Mouse (Mus musculus): ENCODE data around the gene Nrd1. TPM values are rescaled to one million over a fixed set of nuclear protein-coding genes. Genes with fewer than 3 reads are reported as not detected.

The Nrd1 gene
- polyA plus RNA-seq, 1 experiment from 2014 or later: 57.2 TPM

DNA sequence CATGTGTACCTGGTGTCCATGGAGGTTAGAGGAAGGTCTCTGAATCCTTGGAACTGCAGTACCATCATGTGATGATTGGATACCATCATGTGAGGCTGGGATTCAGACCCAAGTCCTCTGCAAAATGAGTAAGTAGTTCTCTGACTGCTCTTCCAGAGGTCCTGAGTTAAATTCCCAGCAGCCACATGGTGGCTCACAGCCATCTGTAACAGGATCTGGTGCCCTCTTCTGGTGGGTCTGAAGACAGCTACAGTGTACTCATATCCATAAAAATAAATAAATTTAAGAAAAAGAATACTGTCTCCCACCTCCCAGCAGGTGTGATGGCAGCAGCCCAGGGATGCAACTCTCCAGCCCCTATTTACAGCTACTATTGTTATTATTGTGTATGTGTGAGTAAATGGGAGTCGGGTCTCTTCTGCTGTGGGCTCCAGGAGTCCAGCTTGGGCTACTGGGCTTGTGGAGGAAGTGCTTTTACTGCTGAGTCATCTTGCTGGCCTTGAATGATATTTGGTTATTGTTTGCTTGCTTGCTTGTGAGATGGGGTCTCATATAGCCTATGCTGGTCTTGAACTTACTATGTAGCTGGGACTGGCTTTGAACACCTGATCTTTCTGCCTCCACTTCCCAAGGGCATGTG is 13.5 kb upstream of the Nrd1 start:
- Histone ChIP-seq H3K9ac (ENCODE audit: low read depth, low read length) (no peak overlapping the region), H3K27ac (ENCODE audit: low read depth, low read length) (no peak overlapping the region), H3K4me1 (ENCODE audit: control insufficient read depth, insufficient read depth, low read length) (no peaks in the 10 kb centered on the region), H3K36me3 (ENCODE audit: control insufficient read depth, insufficient read depth, low read length) (no peaks in the 10 kb centered on the region), H3K9me3 (ENCODE audit: control insufficient read depth, low read length) (no peaks in the 10 kb centered on the region), H3K4me3 (ENCODE audit: low read length) (no peak overlapping the region), H3K4me2 (replicated peaks; ENCODE audit: low read depth, low read length) (no peak overlapping the region), H3K27me3 (ENCODE audit: control insufficient read depth, insufficient read depth, low read length) (no peaks in the 10 kb centered on the region)
- 91% methylated on average over 1 of the region's 1 CpGs for WGBS
- ATAC-seq (ENCODE audit: low FRiP score, low TSS enrichment): no peak

DNA sequence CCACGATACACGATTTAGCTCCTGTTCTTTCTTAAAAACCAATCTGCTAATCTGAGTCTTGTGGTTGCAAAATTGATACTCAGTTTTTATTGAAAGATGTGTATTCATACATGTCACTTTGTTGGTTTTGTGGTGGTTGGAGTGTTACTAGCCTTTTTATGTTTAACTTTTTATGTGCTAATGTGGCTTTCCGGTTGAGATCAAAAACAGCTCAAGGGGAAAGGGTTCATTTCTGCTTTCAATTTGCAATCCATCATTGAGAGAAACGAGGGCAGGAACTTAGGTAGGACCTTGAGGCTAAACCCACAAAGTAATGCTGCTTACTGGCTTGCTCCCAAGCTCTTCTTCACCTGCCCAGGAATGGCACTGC is 13.0 kb upstream of the Nrd1 start:
- H3K27me3 ChIP-seq (ENCODE audit: control insufficient read depth, insufficient read depth, low read length): no peaks in the 10 kb centered on the region
- WGBS: 74% methylated on average over 4 of the region's 4 CpGs
- no peak for ATAC-seq (ENCODE audit: low FRiP score, low TSS enrichment)

DNA sequence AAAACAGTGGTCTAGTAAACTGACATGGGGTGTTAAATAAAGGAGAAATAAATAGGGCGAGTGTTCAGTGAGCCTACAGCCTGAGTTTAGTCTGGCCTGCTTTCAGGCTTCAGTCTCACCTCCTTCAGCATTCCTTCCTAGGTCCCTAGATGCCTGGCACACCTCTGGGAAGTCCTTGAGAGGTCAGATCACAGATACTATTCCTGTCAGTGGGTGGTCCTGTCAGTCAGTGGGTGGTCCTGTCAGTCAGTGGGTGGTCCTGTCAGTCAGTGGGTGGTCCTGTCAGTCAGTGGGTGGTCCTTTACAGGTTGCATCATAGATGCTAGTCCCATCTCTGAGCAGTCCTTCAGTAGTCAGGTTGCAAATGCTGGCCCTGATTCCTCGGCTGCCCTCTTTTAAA is 11.0 kb upstream of the Nrd1 start:
- Histone ChIP-seq H3K27ac (ENCODE audit: low read depth, low read length) (no peak overlapping the region), H3K9me3 (ENCODE audit: control insufficient read depth, low read length) (no peaks in the 10 kb centered on the region), H3K27me3 (ENCODE audit: control insufficient read depth, insufficient read depth, low read length) (no peaks in the 10 kb centered on the region), H3K4me2 (replicated peaks; ENCODE audit: low read depth, low read length) (no peak overlapping the region), H3K36me3 (ENCODE audit: control insufficient read depth, insufficient read depth, low read length) (no peaks in the 10 kb centered on the region), H3K4me3 (ENCODE audit: low read length) (no peak overlapping the region), H3K4me1 (ENCODE audit: control insufficient read depth, insufficient read depth, low read length) (no peaks in the 10 kb centered on the region), H3K9ac (ENCODE audit: low read depth, low read length) (no peak overlapping the region)
- WGBS: 76% methylated on average over 2 of the region's 2 CpGs
- ATAC-seq (ENCODE audit: low FRiP score, low TSS enrichment): no peak

More for the DNA sequence above, 13.0 kb upstream of the Nrd1 start:
- no peak overlapping the region for H3K4me3 ChIP-seq (ENCODE audit: low read length)
- no peaks in the 10 kb centered on the region for H3K9me3 ChIP-seq (ENCODE audit: control insufficient read depth, low read length)
- no peak overlapping the region for H3K4me2 ChIP-seq (replicated peaks; ENCODE audit: low read depth, low read length)
- H3K36me3 ChIP-seq (ENCODE audit: control insufficient read depth, insufficient read depth, low read length): no peaks in the 10 kb centered on the region
- no peak overlapping the region for H3K27ac ChIP-seq (ENCODE audit: low read depth, low read length)
- no peaks in the 10 kb centered on the region for H3K4me1 ChIP-seq (ENCODE audit: control insufficient read depth, insufficient read depth, low read length)
- no peak overlapping the region for H3K9ac ChIP-seq (ENCODE audit: low read depth, low read length)

DNA sequence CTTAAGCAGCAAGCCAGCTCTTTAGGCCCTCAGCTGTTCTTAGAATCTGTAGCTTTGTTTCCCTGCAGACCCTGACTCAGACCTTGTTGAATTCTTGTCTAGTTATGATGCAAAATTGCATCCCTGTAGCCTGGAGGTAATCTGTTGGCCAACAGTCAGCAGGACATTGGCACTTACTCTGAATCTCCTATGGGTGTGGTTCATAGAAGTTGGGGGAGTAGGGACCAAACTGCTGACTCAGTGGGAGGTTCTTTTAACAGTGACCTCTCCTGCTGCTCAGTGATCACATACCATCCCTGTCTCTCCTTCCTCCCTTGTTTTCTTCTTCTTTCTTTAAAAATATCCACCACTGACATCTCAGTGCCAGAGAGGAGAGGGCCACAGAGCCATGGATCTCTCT is 10.4 kb upstream of the Nrd1 start:
- Histone ChIP-seq H3K4me3 (ENCODE audit: low read length) (no peak overlapping the region), H3K9me3 (ENCODE audit: control insufficient read depth, low read length) (no peaks in the 10 kb centered on the region), H3K27me3 (ENCODE audit: control insufficient read depth, insufficient read depth, low read length) (no peaks in the 10 kb centered on the region), H3K4me1 (ENCODE audit: control insufficient read depth, insufficient read depth, low read length) (no peaks in the 10 kb centered on the region), H3K9ac (ENCODE audit: low read depth, low read length) (no peak overlapping the region), H3K27ac (ENCODE audit: low read depth, low read length) (no peak overlapping the region), H3K36me3 (ENCODE audit: control insufficient read depth, insufficient read depth, low read length) (no peaks in the 10 kb centered on the region), H3K4me2 (replicated peaks; ENCODE audit: low read depth, low read length) (no peak overlapping the region)
- ATAC-seq (ENCODE audit: low FRiP score, low TSS enrichment): no peak

DNA sequence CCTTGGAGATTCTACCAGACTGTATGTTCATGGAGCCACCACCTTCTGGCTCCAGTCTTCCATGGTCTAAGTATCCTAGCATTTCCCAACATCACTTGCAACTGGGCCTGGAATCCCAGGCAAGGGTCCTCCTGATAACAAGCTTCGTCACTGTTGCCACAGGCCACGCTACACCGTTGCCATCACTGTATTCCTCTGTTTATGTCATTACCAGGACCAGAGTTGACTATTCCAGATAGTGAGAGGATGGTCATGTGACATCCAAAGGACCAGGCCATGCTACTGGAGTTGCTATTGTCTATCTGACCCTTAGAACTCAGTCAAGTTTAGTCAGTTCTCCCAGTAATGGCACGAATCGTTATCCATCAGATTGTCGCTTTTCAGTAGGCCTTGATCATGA is 9.9 kb upstream of the Nrd1 start:
- Histone ChIP-seq H3K27ac (ENCODE audit: low read depth, low read length) (no peak overlapping the region), H3K27me3 (ENCODE audit: control insufficient read depth, insufficient read depth, low read length) (no peaks in the 10 kb centered on the region), H3K4me1 (ENCODE audit: control insufficient read depth, insufficient read depth, low read length) (no peaks in the 10 kb centered on the region), H3K4me3 (ENCODE audit: low read length) (no peak overlapping the region), H3K9me3 (ENCODE audit: control insufficient read depth, low read length) (no peaks in the 10 kb centered on the region), H3K9ac (ENCODE audit: low read depth, low read length) (no peak overlapping the region), H3K4me2 (replicated peaks; ENCODE audit: low read depth, low read length) (no peak overlapping the region), H3K36me3 (ENCODE audit: control insufficient read depth, insufficient read depth, low read length) (no peaks in the 10 kb centered on the region)
- WGBS: 94% methylated on average over 6 of the region's 6 CpGs
- no peak for ATAC-seq (ENCODE audit: low FRiP score, low TSS enrichment)

DNA sequence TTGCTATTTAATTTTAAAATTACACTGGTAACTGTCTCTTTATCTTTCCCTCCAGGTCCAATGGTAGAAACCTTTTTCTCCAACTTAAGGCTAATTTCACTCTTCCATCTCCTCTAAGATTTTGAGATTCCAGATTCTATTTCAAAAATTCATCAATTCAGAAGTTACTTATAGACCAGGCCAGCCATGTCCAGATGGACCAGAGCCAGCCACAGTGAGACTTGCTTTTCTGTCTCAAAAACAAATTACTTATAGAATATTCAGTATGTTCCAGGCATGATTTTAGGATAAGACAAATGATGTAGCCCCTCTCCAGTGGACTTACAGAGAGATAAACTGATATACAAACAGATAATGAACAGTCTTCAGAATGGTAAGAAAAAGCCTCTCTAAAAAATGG is 8.6 kb upstream of the Nrd1 start:
- no peak overlapping the region for H3K9ac ChIP-seq (ENCODE audit: low read depth, low read length)
- H3K27ac ChIP-seq (ENCODE audit: low read depth, low read length): no peak overlapping the region
- H3K4me1 ChIP-seq (ENCODE audit: control insufficient read depth, insufficient read depth, low read length): no peaks in the 10 kb centered on the region
- no peaks in the 10 kb centered on the region for H3K9me3 ChIP-seq (ENCODE audit: control insufficient read depth, low read length)
- no peak for ATAC-seq (ENCODE audit: low FRiP score, low TSS enrichment)
- H3K4me2 ChIP-seq (replicated peaks; ENCODE audit: low read depth, low read length): no peak overlapping the region
- no peaks in the 10 kb centered on the region for H3K27me3 ChIP-seq (ENCODE audit: control insufficient read depth, insufficient read depth, low read length)
- no peaks in the 10 kb centered on the region for H3K36me3 ChIP-seq (ENCODE audit: control insufficient read depth, insufficient read depth, low read length)
- no peak overlapping the region for H3K4me3 ChIP-seq (ENCODE audit: low read length)

DNA sequence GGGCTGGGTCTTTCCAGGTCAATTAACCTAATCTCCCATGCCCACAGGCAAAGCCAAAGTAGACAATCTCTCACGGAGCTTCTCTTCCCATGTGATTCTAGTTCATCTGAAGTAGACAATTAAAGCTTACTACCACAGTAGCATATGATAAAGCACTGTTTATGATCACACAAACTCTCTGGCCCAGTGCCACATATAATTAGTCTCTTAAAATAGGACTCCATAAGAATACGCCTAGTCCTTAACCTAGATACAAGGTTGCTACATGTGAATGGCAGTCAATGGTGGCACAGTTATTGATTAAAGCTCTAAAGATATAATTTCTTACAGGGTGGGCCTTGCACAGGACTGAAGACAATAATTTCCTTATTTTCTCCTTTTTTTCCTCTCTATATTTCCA is 7.5 kb upstream of the Nrd1 start:
- ATAC-seq (ENCODE audit: low FRiP score, low TSS enrichment): no peak
- H3K27me3 ChIP-seq (ENCODE audit: control insufficient read depth, insufficient read depth, low read length): no peaks in the 10 kb centered on the region
- H3K4me3 ChIP-seq (ENCODE audit: low read length): no peak overlapping the region
- H3K9me3 ChIP-seq (ENCODE audit: control insufficient read depth, low read length): no peaks in the 10 kb centered on the region
- H3K27ac ChIP-seq (ENCODE audit: low read depth, low read length): no peak overlapping the region
- H3K4me2 ChIP-seq (replicated peaks; ENCODE audit: low read depth, low read length): no peak overlapping the region
- H3K4me1 ChIP-seq (ENCODE audit: control insufficient read depth, insufficient read depth, low read length): no peaks in the 10 kb centered on the region
- WGBS: 49% methylated on average over 2 of the region's 2 CpGs
- H3K9ac ChIP-seq (ENCODE audit: low read depth, low read length): no peak overlapping the region
- no peaks in the 10 kb centered on the region for H3K36me3 ChIP-seq (ENCODE audit: control insufficient read depth, insufficient read depth, low read length)

DNA sequence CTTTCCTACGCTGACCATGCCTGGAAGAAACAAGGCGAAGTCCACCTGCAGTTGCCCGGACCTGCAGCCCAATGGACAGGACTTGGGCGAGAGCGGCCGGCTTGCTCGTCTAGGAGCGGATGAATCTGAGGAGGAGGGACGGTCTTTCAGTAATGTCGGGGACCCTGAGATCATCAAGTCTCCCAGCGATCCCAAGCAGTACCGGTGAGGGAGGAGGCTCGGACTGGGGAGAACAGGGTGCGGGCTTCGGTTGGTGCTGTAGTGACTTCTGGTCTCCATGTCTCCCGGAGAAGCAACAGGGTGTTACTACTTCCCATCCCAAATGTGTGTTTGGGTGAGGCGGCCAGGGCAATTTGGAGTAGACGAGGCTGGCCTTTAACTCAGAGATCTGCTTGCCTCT is 506 bp downstream of the Nrd1 start:
- H3K27ac ChIP-seq (ENCODE audit: low read depth, low read length): peak overlapping the region; percentile 93
- H3K4me2 ChIP-seq (replicated peaks; ENCODE audit: low read depth, low read length): peak overlapping the region; percentile 76
- peaks cover 7% of the 10 kb centered on the region; the same call in 1 of the 2 replicates for H3K36me3 ChIP-seq (ENCODE audit: control insufficient read depth, insufficient read depth, low read length)
- H3K4me3 ChIP-seq (ENCODE audit: low read length): peak overlapping the region; percentile 76
- no peaks in the 10 kb centered on the region for H3K9me3 ChIP-seq (ENCODE audit: control insufficient read depth, low read length)
- peak overlapping the region; percentile 77 for H3K9ac ChIP-seq (ENCODE audit: low read depth, low read length)
- under 1% methylated on average over 18 of the region's 18 CpGs for WGBS
- no peaks in the 10 kb centered on the region for H3K27me3 ChIP-seq (ENCODE audit: control insufficient read depth, insufficient read depth, low read length)
- ATAC-seq (ENCODE audit: low FRiP score, low TSS enrichment): peak; percentile 56
- H3K4me1 ChIP-seq (ENCODE audit: control insufficient read depth, insufficient read depth, low read length): 0 out of 2 replicates have a peak, but pooled peaks cover 7% of the 10 kb centered on the region

DNA sequence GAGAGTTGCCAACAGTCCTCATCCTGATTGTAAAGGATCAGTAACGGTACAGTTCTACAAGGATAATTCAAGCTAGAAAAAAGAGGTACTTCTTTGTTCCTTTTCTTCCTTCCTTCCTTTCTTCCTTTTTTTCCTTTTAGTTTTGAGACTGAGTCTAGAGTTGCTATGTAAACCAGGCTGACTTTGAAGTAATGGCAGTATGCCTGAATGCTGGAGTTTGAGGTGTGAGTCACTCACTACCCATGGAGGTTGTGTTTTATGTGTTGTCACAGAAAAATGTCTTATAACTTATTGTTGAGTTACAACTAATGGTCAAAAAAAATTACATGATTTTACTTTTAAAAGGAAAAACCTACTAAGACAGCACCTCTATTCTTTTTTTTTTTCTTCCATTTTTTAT is 7.6 kb downstream of the Nrd1 start:
- Histone ChIP-seq H3K9me3 (ENCODE audit: control insufficient read depth, low read length) (no peaks in the 10 kb centered on the region), H3K4me2 (replicated peaks; ENCODE audit: low read depth, low read length) (no peak overlapping the region), H3K36me3 (ENCODE audit: control insufficient read depth, insufficient read depth, low read length) (peaks cover 7% of the 10 kb centered on the region; the same call in 1 of the 2 replicates), H3K27ac (ENCODE audit: low read depth, low read length) (no peak overlapping the region), H3K4me3 (ENCODE audit: low read length) (no peak overlapping the region), H3K27me3 (ENCODE audit: control insufficient read depth, insufficient read depth, low read length) (no peaks in the 10 kb centered on the region), H3K9ac (ENCODE audit: low read depth, low read length) (no peak overlapping the region), H3K4me1 (ENCODE audit: control insufficient read depth, insufficient read depth, low read length) (no peaks in the 10 kb centered on the region)
- WGBS: 83% methylated on average over 1 of the region's 1 CpGs
- no peak for ATAC-seq (ENCODE audit: low FRiP score, low TSS enrichment)
